Comparison of ENCODE assay signal across 19 mouse cellular contexts in genomic region chr12:72829777-72830176, GRCm38 (mm10).
DNase-seq lines count a peak whose midpoint lies in the region; ATAC-seq and TF ChIP-seq lines count a peak whose summit lies in the region.
"Had no signal": no experiment of that assay in that cellular context is flagged by ENCODE, and none has a peak within 500 bp of the region (broad histone marks: within the 10 kb centered on the region; RNA-seq: fewer than 3 reads in every experiment).

No protein-coding gene starts in this region.

- H3K4me1 ChIP-seq in kidney, postnatal 0 days (replicated peaks; ENCODE audit: insufficient read depth, low read length): 0 out of 2 replicates have a peak, but pooled peaks cover 5% of the 10 kb centered on the region
- H3K4me1 ChIP-seq in intestine, embryonic 16.5 days (ENCODE audit: control insufficient read depth, insufficient read depth, low read length): peaks cover 8% of the 10 kb centered on the region; the same call in 1 of the 2 replicates
- peaks cover 6% of the 10 kb centered on the region for H3K4me1 ChIP-seq in limb, embryonic 10.5 days

- 57% methylated on average over 20 of the region's 20 CpGs for whole genome bisulfite sequencing in kidney, postnatal 0 days
- 62% methylated on average over 20 of the region's 20 CpGs for WGBS in intestine, embryonic 16.5 days
- 77% methylated on average over 20 of the region's 20 CpGs for WGBS in limb, embryonic 10.5 days

- no peaks in the 10 kb centered on the region for H3K9me3 ChIP-seq in kidney, postnatal 0 days (replicated peaks; ENCODE audit: low read length)
- H3K9me3 ChIP-seq in intestine, embryonic 16.5 days (ENCODE audit: control insufficient read depth, low read length): no peaks in the 10 kb centered on the region
- H3K9me3 ChIP-seq in limb, embryonic 10.5 days (replicated peaks): no peaks in the 10 kb centered on the region
- H3K9me3 ChIP-seq: embryonic facial prominence, embryonic 15.5 days; forebrain, embryonic 10.5 days; heart, embryonic 13.5 days; hindbrain, embryonic 12.5 days had no signal

- ATAC-seq in kidney, postnatal 0 days (replicated peaks; ENCODE audit: low FRiP score, low read depth): peak; percentile 36; the same call in 1 of the 2 replicates
- peak; percentile 62 for ATAC-seq in intestine, embryonic 16.5 days
- ATAC-seq: forebrain, embryonic 14.5 days had no signal

- peaks cover 4% of the 10 kb centered on the region; the same call in 1 of the 2 replicates for H3K27me3 ChIP-seq in kidney, postnatal 0 days (ENCODE audit: insufficient read depth, low read length)
- no peaks in the 10 kb centered on the region; the same call in 1 of the 2 replicates for H3K27me3 ChIP-seq in intestine, embryonic 16.5 days (replicated peaks; ENCODE audit: control insufficient read depth, insufficient read depth, low read length)
- H3K27me3 ChIP-seq in limb, embryonic 10.5 days (ENCODE audit: low read depth, poor library complexity, severe bottlenecking): peaks cover 65% of the 10 kb centered on the region

- H3K4me2 ChIP-seq in kidney, postnatal 0 days (ENCODE audit: low read length): no peak overlapping the region
- no peak overlapping the region for H3K4me2 ChIP-seq in intestine, embryonic 16.5 days (ENCODE audit: low read depth, low read length)
- H3K4me2 ChIP-seq: embryonic facial prominence, embryonic 15.5 days; heart, embryonic 13.5 days; hindbrain, embryonic 12.5 days had no signal

- H3K36me3 ChIP-seq in kidney, postnatal 0 days (ENCODE audit: insufficient read depth, low read length): no peaks in the 10 kb centered on the region
- H3K36me3 ChIP-seq in intestine, embryonic 16.5 days (ENCODE audit: control insufficient read depth, insufficient read depth, low read length): no peaks in the 10 kb centered on the region
- H3K36me3 ChIP-seq in limb, embryonic 10.5 days: no peaks in the 10 kb centered on the region
- H3K36me3 ChIP-seq: embryonic facial prominence, embryonic 15.5 days; forebrain, embryonic 10.5 days; heart, embryonic 13.5 days; hindbrain, embryonic 12.5 days had no signal

- no peak for TF ChIP-seq CTCF in kidney, postnatal 0 days (IDR thresholded peaks at IDR 0.05; ENCODE audit: low read depth)

- no peak overlapping the region for H3K9ac ChIP-seq in kidney, postnatal 0 days (ENCODE audit: low read depth, low read length)
- H3K9ac ChIP-seq in intestine, embryonic 16.5 days (ENCODE audit: low read depth, low read length): no peak overlapping the region
- H3K9ac ChIP-seq: embryonic facial prominence, embryonic 15.5 days; heart, embryonic 13.5 days; hindbrain, embryonic 12.5 days had no signal

- H3K27ac ChIP-seq in kidney, postnatal 0 days: no peak overlapping the region
- H3K27ac ChIP-seq in intestine, embryonic 16.5 days (ENCODE audit: low read length): no peak overlapping the region
- no peak overlapping the region for H3K27ac ChIP-seq in limb, embryonic 10.5 days
- H3K27ac ChIP-seq: embryonic facial prominence, embryonic 15.5 days; forebrain, embryonic 10.5 days; gastrocnemius, adult 2 months; heart, embryonic 13.5 days; hindbrain, embryonic 12.5 days had no signal

- DNase-seq in kidney, postnatal 0 days (ENCODE audit: low spot score): no peak
- DNase-seq in kidney, postnatal 4 days: no peak
- DNase-seq in retina, postnatal 1 day: peak; percentile 50
- DNase-seq in cerebellum, adult 9-11 months: no peak
- DNase-seq in limb, embryonic 10.5 days (ENCODE audit: low spot score): no peak
- DNase-seq: adrenal gland, adult 2 months; adrenal gland, postnatal 25 days; cerebellum, adult 18-20 months; embryo, embryonic 11 days; gastrocnemius, adult 2 months; gastrocnemius, postnatal 25 days; heart, postnatal 4 days had no signal

- H3K4me3 ChIP-seq in kidney, postnatal 0 days (replicated peaks; ENCODE audit: low read depth, low read length): no peak overlapping the region
- no peak overlapping the region for H3K4me3 ChIP-seq in intestine, embryonic 16.5 days (ENCODE audit: low read length)
- H3K4me3 ChIP-seq in limb, embryonic 10.5 days: no peak overlapping the region
- H3K4me3 ChIP-seq: embryonic facial prominence, embryonic 15.5 days; erythroblast, embryonic 14.5 days; forebrain, embryonic 10.5 days; gastrocnemius, adult 2 months; heart, embryonic 13.5 days; hindbrain, embryonic 12.5 days had no signal
